Mouse (Mus musculus) kidney, adult 9 months (tissue): ENCODE data around the gene Gm10413.
"Not testable (repeated sequence)": the region's sequence is repeated elsewhere in the genome, so short reads cannot be mapped to it uniquely, and the experiment has no call there.

Experiments
- DNase-seq: peaks from one replicate; pipeline ENCODE4 v3.0.0; 2022

Gene Gm10413

DNA sequence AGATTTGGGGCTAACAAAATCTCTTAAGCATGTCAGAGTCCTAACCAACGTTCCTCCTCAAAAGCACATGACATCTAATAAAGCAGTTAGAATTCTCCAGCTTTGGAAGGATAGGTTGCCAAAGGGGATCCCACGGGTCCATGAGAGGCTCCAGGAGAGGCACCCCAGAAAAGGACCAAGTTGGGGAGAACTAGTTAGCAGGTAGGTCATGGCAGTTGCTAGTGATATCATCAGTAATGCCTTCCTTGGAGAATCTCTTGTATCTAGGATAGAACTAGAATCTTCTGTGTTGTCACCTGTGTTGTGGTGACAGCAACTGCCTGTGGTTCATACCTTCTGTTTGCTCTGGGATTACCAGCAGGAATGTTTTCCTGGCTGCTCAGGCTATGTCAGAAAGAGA is at the start of gene Gm10413:
Gm10413 (plus strand) TSS at position 301 of the 400 bp plus-strand sequence.
- not testable (repeated sequence) for DNase-seq

DNA sequence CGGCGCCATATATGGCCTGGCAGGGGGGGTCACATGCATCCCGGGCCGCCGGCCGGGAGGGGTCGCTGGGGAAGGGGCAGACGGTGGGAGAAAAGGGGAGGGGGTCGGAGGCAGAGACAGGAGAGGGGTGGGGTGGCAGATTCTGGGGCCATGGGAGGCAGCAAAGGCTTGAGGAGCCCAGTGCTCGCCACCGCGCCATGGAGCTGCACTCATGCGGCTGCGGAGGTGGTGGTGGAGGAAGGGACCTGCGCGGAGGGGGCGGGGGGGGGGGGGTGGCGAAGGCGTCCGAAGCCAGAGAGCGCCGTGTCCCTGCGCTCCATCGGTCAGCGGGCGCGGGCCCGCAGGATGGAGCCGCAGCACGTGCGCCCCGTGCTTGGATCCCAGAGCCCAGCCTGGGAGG is 17.4 kb downstream of the Gm10413 start, which contains the start of gene Gm10409:
Gm10409 (plus strand) TSS at position 301 of the 400 bp plus-strand sequence.
- DNase-seq: not testable (repeated sequence)

DNA sequence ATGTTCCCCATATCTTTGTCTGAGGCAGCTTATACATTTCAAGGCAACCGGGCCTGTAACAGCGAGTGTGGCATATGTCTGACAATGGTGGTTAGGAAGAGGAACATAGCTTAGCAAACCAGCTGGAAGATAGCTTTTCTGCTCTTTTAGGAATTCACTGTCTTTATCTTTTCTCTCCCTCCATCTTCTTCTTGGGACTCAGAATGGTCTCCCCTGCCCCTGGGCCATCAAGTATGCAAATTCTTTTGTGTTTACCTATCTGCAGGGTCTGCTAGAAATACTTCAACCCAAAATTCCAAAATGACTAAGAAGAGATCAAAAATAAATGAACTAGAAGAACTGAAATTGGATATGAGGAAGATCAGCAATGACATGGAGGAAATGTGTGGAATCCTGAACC is 32.9 kb downstream of the Gm10413 start, which contains the start of gene Gm3005:
Gm3005 (plus strand) TSS at position 301 of the 400 bp plus-strand sequence.
- DNase-seq: not testable (repeated sequence)

DNA sequence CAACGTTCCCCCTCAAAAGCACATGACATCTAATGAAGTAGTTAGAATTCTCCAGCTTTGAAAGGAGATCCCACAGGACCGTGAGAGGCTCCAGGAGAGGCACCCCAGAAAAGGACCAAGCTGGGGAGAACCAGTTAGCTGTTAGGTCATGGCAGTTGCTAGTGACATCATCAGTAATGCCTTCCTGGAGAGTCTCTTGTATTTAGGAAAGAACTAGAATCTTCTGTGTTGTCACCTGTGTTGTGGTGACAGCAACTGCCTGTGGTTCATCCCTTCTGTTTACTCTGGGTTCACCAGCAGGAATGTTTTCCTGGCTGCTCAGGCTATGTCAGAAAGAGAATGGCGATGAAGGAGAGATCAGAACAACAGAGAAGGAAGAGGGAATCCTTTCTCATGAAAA is 54.2 kb downstream of the Gm10413 start, which contains the start of gene Gm10408:
Gm10408 (plus strand) TSS at position 301 of the 400 bp plus-strand sequence.
- DNase-seq: not testable (repeated sequence)
